Mouse (Mus musculus) C2C12 (cell line): ENCODE data around the gene Klk9. TPM values are rescaled to one million over a fixed set of nuclear protein-coding genes. Genes with fewer than 3 reads are reported as not detected.

Experiments
- H3K27me3 ChIP-seq: one replicate; pipeline ENCODE4 v1.6.1; 2011; ENCODE audit not compliant: control insufficient read depth, insufficient read depth, insufficient read length
- H3K36me3 ChIP-seq: one replicate; pipeline ENCODE4 v1.6.1; 2011; ENCODE audit not compliant: control insufficient read depth, insufficient read depth
- H3K4me3 ChIP-seq: one replicate; pipeline ENCODE4 v1.5.1; 2011; ENCODE audit warnings: mild to moderate bottlenecking, control low read depth; ENCODE audit not compliant: poor library complexity, insufficient read depth, severe bottlenecking
- H3K79me2 ChIP-seq: one replicate; pipeline ENCODE4 v1.6.1; 2011; ENCODE audit not compliant: control insufficient read depth, insufficient read depth
- H3K79me3 ChIP-seq: one replicate; pipeline ENCODE4 v1.6.1; 2011; ENCODE audit warnings: low read depth, control low read depth
- H3ac ChIP-seq: one replicate; pipeline ENCODE3; 2011; ENCODE audit warnings: low read depth; ENCODE audit not compliant: control insufficient read depth, insufficient read length
- CEBPB ChIP-seq: IDR thresholded peaks from one replicate; pipeline ENCODE4 v1.6.1; 2011; ENCODE audit warnings: low read depth, mild to moderate bottlenecking, control low read depth, moderate library complexity
- CTCF ChIP-seq: IDR thresholded peaks from one replicate; pipeline ENCODE4 v1.5.1; 2011; ENCODE audit not compliant: control insufficient read depth, insufficient read depth, insufficient read length
- FOSL1 ChIP-seq: IDR thresholded peaks from one replicate; pipeline ENCODE4 v1.8.0; 2011; ENCODE audit warnings: mild to moderate bottlenecking, low read length; ENCODE audit not compliant: poor library complexity, insufficient read depth, severe bottlenecking
- MAX ChIP-seq: IDR thresholded peaks from one replicate; pipeline ENCODE4 v1.6.1; 2011; ENCODE audit warnings: mild to moderate bottlenecking, control low read depth
- MYOD1 ChIP-seq: IDR thresholded peaks from one replicate; pipeline ENCODE4 v1.6.1; 2011; ENCODE audit warnings: low read depth; ENCODE audit not compliant: control insufficient read depth, insufficient read length
- MYOG ChIP-seq: IDR thresholded peaks from one replicate; pipeline ENCODE4 v1.6.1; 2011; ENCODE audit not compliant: control insufficient read depth, insufficient read length; ENCODE audit errors: extremely low read depth
- USF1 ChIP-seq: IDR thresholded peaks from one replicate; pipeline ENCODE4 v1.6.1; 2011; ENCODE audit warnings: low read depth, mild to moderate bottlenecking, control low read depth, moderate library complexity
- polyA plus RNA-seq: library from polyadenylated mRNA; unstranded; fragments of >200 nt; fragmentation: generic; extraction: Trizol; gene quantifications from one replicate; pipeline ENCODE4 v1.2.1, GENCODE M21; 2012; ENCODE audit warnings: missing spikeins

The Klk9 gene
- polyA plus RNA-seq, 1 experiment: 0.16 TPM

DNA sequence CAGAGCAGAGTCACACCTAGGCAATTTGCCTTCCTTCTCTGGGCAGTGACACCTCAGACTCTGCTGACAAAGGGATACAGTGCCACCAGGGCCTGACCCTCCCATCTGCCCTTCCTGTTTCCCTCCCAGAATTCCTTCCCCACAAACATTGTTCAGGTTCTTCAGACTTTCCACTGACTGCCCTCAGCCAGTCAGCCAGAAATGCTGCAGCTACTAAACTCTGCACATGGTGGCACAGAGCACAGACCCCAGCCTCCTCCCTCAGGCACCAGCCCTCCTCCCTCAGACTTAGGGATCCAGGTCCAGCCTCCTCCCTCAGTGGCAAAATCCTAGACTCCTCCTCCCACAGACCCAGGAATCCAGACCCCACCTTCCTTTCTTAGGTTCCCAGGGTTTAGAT lies 25.1 kb downstream of the Klk9 start:
- no peaks in the 10 kb centered on the region for H3K79me3 ChIP-seq
- TF ChIP-seq CTCF: no peak
- no peak for TF ChIP-seq FOSL1
- no peak for TF ChIP-seq CEBPB
- no peak for TF ChIP-seq MAX
- no peak for TF ChIP-seq USF1
- no peak for TF ChIP-seq MYOG
- TF ChIP-seq MYOD1: no peak
- H3K36me3 ChIP-seq: no peaks in the 10 kb centered on the region
- H3K79me2 ChIP-seq: no peaks in the 10 kb centered on the region
- H3K27me3 ChIP-seq: peaks cover 12% of the 10 kb centered on the region
- no peak overlapping the region for H3ac ChIP-seq
- H3K4me3 ChIP-seq: no peak overlapping the region

DNA sequence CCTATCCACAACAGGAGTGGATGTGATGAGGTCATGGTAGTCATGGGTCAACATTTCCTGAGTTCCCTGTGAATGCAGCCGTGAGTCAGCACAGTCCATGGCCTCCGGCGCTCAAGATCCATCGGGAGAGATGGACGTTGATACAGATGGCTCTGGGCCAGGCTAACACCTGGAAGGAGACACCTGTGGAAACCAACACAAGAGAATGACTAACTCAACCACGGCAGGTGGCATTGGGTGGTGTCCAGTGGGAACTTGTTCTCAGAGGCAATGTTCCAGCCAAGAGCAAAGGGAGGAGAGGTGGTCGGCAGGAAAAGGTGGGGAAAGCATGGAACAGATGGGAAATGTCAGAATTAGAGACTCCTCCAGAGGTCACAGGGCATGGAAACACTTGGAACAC lies 29.9 kb downstream of the Klk9 start:
- H3K36me3 ChIP-seq: no peaks in the 10 kb centered on the region
- no peak overlapping the region for H3ac ChIP-seq
- TF ChIP-seq CEBPB (no peak), CTCF (no peak), MYOG (no peak), FOSL1 (no peak), MAX (no peak)
- H3K4me3 ChIP-seq: no peak overlapping the region
- H3K27me3 ChIP-seq: peaks cover 14% of the 10 kb centered on the region
- H3K79me3 ChIP-seq: no peaks in the 10 kb centered on the region
- H3K79me2 ChIP-seq: no peaks in the 10 kb centered on the region

DNA sequence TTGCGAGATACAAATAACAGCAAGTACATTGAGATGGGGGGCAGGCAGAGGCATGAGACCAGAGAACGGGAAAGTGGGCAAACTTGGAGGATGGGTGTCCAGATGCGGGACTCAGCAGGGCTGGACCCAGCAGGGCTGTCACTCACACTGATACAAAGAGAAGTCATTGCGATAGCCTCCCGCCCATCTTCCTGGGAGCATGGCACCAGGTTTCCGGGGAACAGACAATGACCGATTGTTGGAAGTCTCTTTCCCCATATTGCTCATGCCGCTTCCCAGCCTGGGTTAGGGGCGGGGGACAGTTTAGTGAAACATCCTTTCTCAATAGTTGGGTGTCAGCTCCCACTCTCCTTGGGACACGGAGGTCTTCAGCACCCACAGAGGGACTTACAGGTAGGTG lies 32.5 kb downstream of the Klk9 start, which contains the start of gene Klk6:
Gene Klk6 (plus strand): TSS at position 301 of the 400 bp plus-strand sequence.
- no peaks in the 10 kb centered on the region for H3K79me3 ChIP-seq
- no peaks in the 10 kb centered on the region for H3K36me3 ChIP-seq
- H3K4me3 ChIP-seq: no peak within 1 kb of the TSS
- H3K27me3 ChIP-seq: peaks cover 23% of the 10 kb centered on the region
- no peaks in the 10 kb centered on the region for H3K79me2 ChIP-seq
- no peak within 1 kb of the TSS for H3ac ChIP-seq
- TF ChIP-seq USF1 (no peak), MAX (no peak), MYOD1 (no peak), FOSL1 (no peak), CEBPB (no peak), CTCF (no peak), MYOG (no peak)

GRCm38 (mm10) chr7:43826056-43826455 lies 34.4 kb downstream of the Klk9 start:
- Histone ChIP-seq H3K36me3 (no peaks in the 10 kb centered on the region), H3K79me2 (no peaks in the 10 kb centered on the region), H3K4me3 (no peak overlapping the region), H3K79me3 (no peaks in the 10 kb centered on the region), H3ac (no peak overlapping the region), H3K27me3 (peaks cover 26% of the 10 kb centered on the region)
- TF ChIP-seq CEBPB: no peak

DNA sequence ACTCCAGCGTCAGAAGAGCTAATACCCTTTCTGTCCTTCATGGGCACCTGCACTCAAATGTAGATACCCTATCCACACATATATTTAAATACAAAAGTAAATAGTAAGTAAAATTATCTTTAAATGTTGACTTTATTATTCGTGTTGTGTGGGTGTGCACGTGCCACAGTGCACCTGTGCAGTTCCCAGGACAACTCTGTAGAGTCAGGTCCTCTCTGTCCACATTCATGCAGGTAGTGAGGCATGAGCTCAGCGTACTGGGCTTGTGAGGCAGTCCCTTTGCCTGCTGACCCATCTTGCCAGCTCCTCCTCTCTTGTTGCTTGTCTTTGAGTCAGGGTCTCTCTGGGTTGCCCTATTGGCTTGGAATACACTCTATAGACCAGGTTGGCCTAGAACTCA lies 36.0 kb downstream of the Klk9 start:
- Histone ChIP-seq H3K79me2 (no peaks in the 10 kb centered on the region), H3K27me3 (peaks cover 26% of the 10 kb centered on the region), H3K79me3 (no peaks in the 10 kb centered on the region), H3ac (no peak overlapping the region), H3K36me3 (no peaks in the 10 kb centered on the region), H3K4me3 (no peak overlapping the region)
- no peak for TF ChIP-seq FOSL1
- TF ChIP-seq CEBPB: no peak
- TF ChIP-seq MYOG: no peak
- TF ChIP-seq MYOD1: no peak
- no peak for TF ChIP-seq USF1

GRCm38 (mm10) chr7:43829006-43829405 lies 37.3 kb downstream of the Klk9 start:
- Histone ChIP-seq H3K4me3 (no peak overlapping the region), H3K36me3 (no peaks in the 10 kb centered on the region), H3ac (no peak overlapping the region), H3K79me2 (no peaks in the 10 kb centered on the region), H3K79me3 (no peaks in the 10 kb centered on the region), H3K27me3 (peaks cover 22% of the 10 kb centered on the region)
- no peak for TF ChIP-seq FOSL1
- TF ChIP-seq CEBPB: no peak
- no peak for TF ChIP-seq MYOD1
- no peak for TF ChIP-seq MAX
- TF ChIP-seq USF1: no peak
- no peak for TF ChIP-seq CTCF
